ENCODE assay signal across 9 mouse cellular contexts in the genomic region with DNA sequence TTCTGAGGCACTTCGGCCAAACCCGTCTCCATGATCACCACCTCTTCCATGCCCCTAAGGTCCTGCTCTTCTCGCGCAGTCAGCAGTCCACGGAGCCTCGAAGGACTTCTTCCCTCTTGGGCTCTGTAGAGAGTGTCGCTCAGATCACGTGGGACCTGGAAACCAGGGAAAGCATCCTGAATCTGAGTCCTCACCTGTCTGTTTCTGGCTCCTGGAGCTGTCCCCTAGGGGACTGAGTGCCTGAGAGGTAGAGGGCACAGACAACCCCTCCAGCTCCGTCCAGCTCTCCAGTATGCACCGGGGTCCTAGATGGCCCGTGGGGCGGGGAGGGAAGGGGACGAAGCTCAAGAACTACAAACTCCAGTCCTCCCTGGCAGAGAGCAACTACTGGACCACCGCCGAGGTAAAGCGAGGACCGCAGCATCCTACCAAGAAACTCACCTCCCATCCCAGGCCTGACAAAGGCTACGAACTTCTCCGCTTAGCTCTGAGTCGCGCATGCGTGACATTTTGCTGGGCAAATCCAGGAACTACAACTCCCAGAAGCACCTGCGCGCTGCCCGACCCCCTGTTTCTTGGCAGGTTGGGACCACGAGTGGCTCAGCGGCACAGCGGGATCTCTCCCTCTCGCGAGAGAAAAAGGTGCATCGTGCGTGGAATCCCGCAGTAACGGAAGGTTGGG. TPM values are rescaled to one million over a fixed set of nuclear protein-coding genes. Genes with fewer than 3 reads are reported as not detected.
DNase-seq lines count a peak whose midpoint lies in the region; ATAC-seq and TF ChIP-seq lines count a peak whose summit lies in the region.
"Had no signal": no experiment of that assay in that cellular context is flagged by ENCODE, and none has a peak within 500 bp of the region (broad histone marks: within the 10 kb centered on the region; RNA-seq: fewer than 3 reads in every experiment).

Zfp286 (minus strand) TSS at position 528 of the 682 bp plus-strand sequence.

- H3K4me1 ChIP-seq in E14TG2a.4 (replicated peaks; ENCODE audit: low read depth, low read length) = peaks cover 18% of the 10 kb centered on the region
- peaks cover 10% of the 10 kb centered on the region; the same call in 1 of the 2 replicates for H3K4me1 ChIP-seq in forebrain, postnatal 0 days (ENCODE audit: insufficient read depth)
- peaks cover 10% of the 10 kb centered on the region for H3K4me1 ChIP-seq in liver, postnatal 0 days (ENCODE audit: insufficient read depth)
- peaks cover 19% of the 10 kb centered on the region for H3K4me1 ChIP-seq in neural tube, embryonic 13.5 days (replicated peaks)
- peaks cover 5% of the 10 kb centered on the region; the same call in 1 of the 2 replicates for H3K4me1 ChIP-seq in stomach, postnatal 0 days (replicated peaks; ENCODE audit: control insufficient read depth, insufficient read depth)

- no peaks in the 10 kb centered on the region for H3K9me3 ChIP-seq in E14TG2a.4 (ENCODE audit: low read length)
- peaks cover 7% of the 10 kb centered on the region; the same call in 1 of the 2 replicates for H3K9me3 ChIP-seq in forebrain, postnatal 0 days (ENCODE audit: low read length)
- no peaks in the 10 kb centered on the region for H3K9me3 ChIP-seq in liver, postnatal 0 days (ENCODE audit: low read length)
- H3K9me3 ChIP-seq in neural tube, embryonic 13.5 days = peaks cover 9% of the 10 kb centered on the region; the same call in 1 of the 2 replicates
- no peaks in the 10 kb centered on the region for H3K9me3 ChIP-seq in stomach, postnatal 0 days (ENCODE audit: control insufficient read depth, low read length)

- H3K9ac ChIP-seq in forebrain, postnatal 0 days = peak within 1 kb of the TSS; percentile 76
- H3K9ac ChIP-seq in liver, postnatal 0 days (replicated peaks) = peak within 1 kb of the TSS; percentile 51; the same call in 1 of the 2 replicates
- H3K9ac ChIP-seq in neural tube, embryonic 13.5 days = peak within 1 kb of the TSS; percentile 80
- H3K9ac ChIP-seq in stomach, postnatal 0 days (ENCODE audit: low read length) = peak within 1 kb of the TSS; percentile 68

- peak; percentile 99 for ATAC-seq in forebrain, postnatal 0 days
- peak; percentile 72 for ATAC-seq in liver, postnatal 0 days
- peak; percentile 96 for ATAC-seq in neural tube, embryonic 13.5 days (ENCODE audit: low read depth)
- ATAC-seq in stomach, postnatal 0 days (ENCODE audit: low FRiP score, low TSS enrichment) = peak; percentile 89

- H3K4me2 ChIP-seq in forebrain, postnatal 0 days (ENCODE audit: low read depth) = peak within 1 kb of the TSS; percentile 89
- peak within 1 kb of the TSS; percentile 86 for H3K4me2 ChIP-seq in liver, postnatal 0 days (ENCODE audit: low read depth, low read length)
- peak within 1 kb of the TSS; percentile 76 for H3K4me2 ChIP-seq in neural tube, embryonic 13.5 days
- H3K4me2 ChIP-seq in stomach, postnatal 0 days (replicated peaks; ENCODE audit: low read depth) = peak within 1 kb of the TSS; percentile 80

- H3K27me3 ChIP-seq in E14TG2a.4 (ENCODE audit: insufficient read depth, low read length) = peaks cover 8% of the 10 kb centered on the region
- H3K27me3 ChIP-seq in forebrain, postnatal 0 days (ENCODE audit: insufficient read depth, low read length) = no peaks in the 10 kb centered on the region
- 0 out of 2 replicates have a peak, but pooled peaks cover 3% of the 10 kb centered on the region for H3K27me3 ChIP-seq in liver, postnatal 0 days (ENCODE audit: insufficient read depth, low read length)
- H3K27me3 ChIP-seq in neural tube, embryonic 13.5 days = no peaks in the 10 kb centered on the region
- H3K27me3 ChIP-seq in stomach, postnatal 0 days (ENCODE audit: control insufficient read depth, insufficient read depth, low read length) = no peaks in the 10 kb centered on the region

- intact Hi-C loops in heart, postnatal 36 days (cut with DNase I) = no loop called here

- TF ChIP-seq EP300 in liver, postnatal 0 days (IDR thresholded peaks at IDR 0.05; ENCODE audit: low read depth) = no peak
- no peak for TF ChIP-seq EP300 in stomach, postnatal 0 days (optimal IDR thresholded peaks at IDR 0.05)

- WGBS in forebrain, postnatal 0 days = 5% methylated on average over 34 of the region's 34 CpGs
- WGBS in liver, postnatal 0 days (ENCODE audit: insufficient replicate concordance) = 6% methylated on average over 34 of the region's 34 CpGs
- WGBS in neural tube, embryonic 13.5 days = 7% methylated on average over 34 of the region's 34 CpGs
- WGBS in stomach, postnatal 0 days = 4% methylated on average over 29 of the region's 34 CpGs

- DNase-seq in cerebellum, adult 11-12 months = peak; percentile 88
- DNase-seq in forebrain, postnatal 0 days = peak; percentile 98
- peak; percentile 70 to 75 for DNase-seq in heart, postnatal 36 days
- peak; percentile 88 to 94 for DNase-seq in layer of hippocampus, adult 18-20 months (ENCODE audit: low spot score in 2 of 2)
- peak; percentile 66 for DNase-seq in liver, postnatal 0 days
- peak; percentile 79 for DNase-seq in stomach, postnatal 0 days (ENCODE audit: low spot score)

- H3K36me3 ChIP-seq in E14TG2a.4 (ENCODE audit: insufficient read depth, low read length) = no peaks in the 10 kb centered on the region
- H3K36me3 ChIP-seq in forebrain, postnatal 0 days (ENCODE audit: insufficient read depth) = peaks cover 18% of the 10 kb centered on the region
- H3K36me3 ChIP-seq in liver, postnatal 0 days (replicated peaks; ENCODE audit: insufficient read depth, low read length) = no peaks in the 10 kb centered on the region
- peaks cover 33% of the 10 kb centered on the region for H3K36me3 ChIP-seq in neural tube, embryonic 13.5 days
- no peaks in the 10 kb centered on the region for H3K36me3 ChIP-seq in stomach, postnatal 0 days (ENCODE audit: control insufficient read depth, insufficient read depth, low read length)

- H3K27ac ChIP-seq in forebrain, postnatal 0 days (ENCODE audit: low read depth, low read length) = peak within 1 kb of the TSS; percentile 75
- no peak within 1 kb of the TSS for H3K27ac ChIP-seq in liver, postnatal 0 days (ENCODE audit: low read depth)
- H3K27ac ChIP-seq in neural tube, embryonic 13.5 days (replicated peaks) = peak within 1 kb of the TSS; percentile 65
- H3K27ac ChIP-seq in stomach, postnatal 0 days (replicated peaks) = no peak within 1 kb of the TSS

- TF ChIP-seq CTCF in E14TG2a.4 (conservative IDR thresholded peaks at IDR 0.05; ENCODE audit: low read length) = no peak
- TF ChIP-seq CTCF in forebrain, postnatal 0 days (IDR thresholded peaks at IDR 0.05; ENCODE audit: low read depth) = no peak
- TF ChIP-seq CTCF in liver, postnatal 0 days (IDR thresholded peaks at IDR 0.05; ENCODE audit: low read depth) = no peak
- no peak for TF ChIP-seq CTCF in stomach, postnatal 0 days (IDR thresholded peaks at IDR 0.05; ENCODE audit: low read depth)

- peak within 1 kb of the TSS; percentile 85 for H3K4me3 ChIP-seq in E14TG2a.4 (replicated peaks; ENCODE audit: low read length)
- peak within 1 kb of the TSS; percentile 61 for H3K4me3 ChIP-seq in forebrain, postnatal 0 days (ENCODE audit: low read depth, low read length)
- H3K4me3 ChIP-seq in liver, postnatal 0 days (ENCODE audit: low read depth, low read length) = peak within 1 kb of the TSS; percentile 48
- peak within 1 kb of the TSS; percentile 60 for H3K4me3 ChIP-seq in neural tube, embryonic 13.5 days
- peak within 1 kb of the TSS; percentile 44 for H3K4me3 ChIP-seq in stomach, postnatal 0 days (ENCODE audit: low read depth, low read length)

RNA-seq across cellular contexts. Expression of gene Zfp286, which starts in this region (rescaled TPM):
- total RNA-seq in forebrain, postnatal 0 days (2014; rRNA removed) = 20.8 and 24.6 TPM in 2 replicates
- polyA plus RNA-seq in forebrain, postnatal 0 days (2015; fragmentation: Nextera tagmentation; extraction: Ambion mirVana) = 17.9 and 19.1 TPM in 2 replicates
- total RNA-seq in heart, postnatal 36 days (2021) = 1 to 10 TPM in 1 of 2 experiments, under 1 TPM in 1; 0.70 to 1.1 TPM
- total RNA-seq in layer of hippocampus, adult 18-20 months (2021) = 10 to 100 TPM; 19.4 to 19.7 TPM
- 0.39 and 0.69 TPM in 2 replicates for polyA plus RNA-seq in liver, postnatal 0 days (2015; fragmentation: Nextera tagmentation; extraction: Ambion mirVana)
- 30.2 and 34.5 TPM in 2 replicates for polyA plus RNA-seq in neural tube, embryonic 13.5 days (2015; fragmentation: Nextera tagmentation; extraction: Ambion mirVana)
- polyA plus RNA-seq in stomach, postnatal 0 days (2015; fragmentation: Nextera tagmentation; extraction: Ambion mirVana) = 4.6 and 5.5 TPM in 2 replicates
- total RNA-seq: MEL had no signal

Comparison
In these comparisons a context has a peak if more than half of its experiments do, and no peak if none do; other contexts are left out.
1. RNA of gene Zfp286 (total RNA-seq): 20.8 to 24.6 TPM in forebrain, postnatal 0 days and 19.4 to 19.7 TPM in layer of hippocampus, adult 18-20 months; 0.70 to 1.1 TPM in heart, postnatal 36 days; every median in the first group is over 4 times any median in the second.
2. Peak in DNase-seq, ATAC-seq, H3K4me3 ChIP-seq, H3K9ac ChIP-seq and H3K4me2 ChIP-seq in liver, postnatal 0 days; RNA of the gene not detected or under 1 TPM.
3. H3K27ac ChIP-seq: peak in forebrain, postnatal 0 days (single experiment) and neural tube, embryonic 13.5 days (single experiment); none in liver, postnatal 0 days (single experiment) and stomach, postnatal 0 days (single experiment).
4. Peak in every context shown above with its lines, with median percentiles within 50 percentile points of each other: H3K4me3 ChIP-seq, DNase-seq, ATAC-seq, H3K4me2 ChIP-seq and H3K9ac ChIP-seq.